Mouse (Mus musculus) CH12.LX (cell line): ENCODE results near the gene Arhgef3. TPM values are rescaled to one million over a fixed set of nuclear protein-coding genes. Genes with fewer than 3 reads are reported as not detected.
A peak's percentile ranks its signal among the peaks of the same experiment; 100 is the strongest.

Experiments used
- DNase-seq: peaks from one replicate; pipeline ENCODE4 v3.0.0-alpha.2; 2013; ENCODE audit errors: extremely low read depth
- H3K27ac ChIP-seq: 2 replicates; pipeline ENCODE4 v1.5.1; 2012; ENCODE audit warnings: low read depth, mild to moderate bottlenecking, control low read depth, moderate library complexity; ENCODE audit not compliant: insufficient read depth
- H3K27me3 ChIP-seq: replicated peaks from 2 replicates; pipeline ENCODE3; 2012; ENCODE audit warnings: inconsistent platforms
- H3K36me3 ChIP-seq, 2 experiments: replicated peaks in 1 of 2; 2 replicates each; pipeline versions ENCODE3 to v1.6.1; 2012; ENCODE audit warnings: inconsistent platforms in 1 of 2, low read length in 1 of 2, mild to moderate bottlenecking in 1 of 2, mixed read lengths in 1 of 2, moderate library complexity in 1 of 2; ENCODE audit not compliant: control insufficient read depth in 1 of 2, insufficient read depth in 1 of 2
- H3K4me1 ChIP-seq, 2 experiments: 2 replicates each; pipeline ENCODE4 v1.6.1; 2012; ENCODE audit warnings: inconsistent platforms in 1 of 2, moderate library complexity in 1 of 2; ENCODE audit not compliant: insufficient read depth in 2 of 2, control insufficient read depth in 1 of 2
- H3K4me2 ChIP-seq: 2 replicates; pipeline ENCODE4 v1.6.1; 2012; ENCODE audit warnings: low read depth, mild to moderate bottlenecking, control low read depth; ENCODE audit not compliant: poor library complexity, insufficient read depth, severe bottlenecking
- H3K4me3 ChIP-seq, 3 experiments: fragments of 150-350 bp in 1 of 3; sonication (generic) in 1 of 3; replicated peaks in 1 of 3; 2 replicates each; pipeline versions ENCODE3 to v1.5.1; 2011 to 2012; ENCODE audit warnings: low read depth in 2 of 3, low read length in 2 of 3, mild to moderate bottlenecking in 2 of 3, moderate library complexity in 2 of 3, control low read depth in 1 of 3, improper control_type of control experiment in 1 of 3, inconsistent platforms in 1 of 3, mixed read lengths in 1 of 3; ENCODE audit not compliant: poor library complexity in 1 of 3
- H3K79me2 ChIP-seq: replicated peaks from 2 replicates; pipeline ENCODE4 v1.6.1; 2012; ENCODE audit warnings: mild to moderate bottlenecking, moderate library complexity; ENCODE audit not compliant: control insufficient read depth, poor library complexity, insufficient read depth, severe bottlenecking; ENCODE audit errors: extremely low read depth
- H3K9ac ChIP-seq: 2 replicates; pipeline ENCODE4 v1.6.1; 2012; ENCODE audit warnings: low read depth, mild to moderate bottlenecking, control low read depth, moderate library complexity; ENCODE audit not compliant: insufficient read depth
- H3K9me3 ChIP-seq: replicated peaks from 2 replicates; pipeline ENCODE3; 2012; ENCODE audit warnings: low read length, inconsistent platforms, mixed read lengths
- CHD1 ChIP-seq: IDR thresholded peaks from 2 replicates; pipeline ENCODE4 v1.6.1; 2012; ENCODE audit warnings: low read depth, low read length, improper control_type of control experiment, inconsistent platforms
- CHD2 ChIP-seq: IDR thresholded peaks from 2 replicates; pipeline ENCODE4 v1.6.1; 2011; ENCODE audit warnings: low read length, improper control_type of control experiment
- CTCF ChIP-seq, 2 experiments: IDR thresholded peaks in 1 of 2; conservative IDR thresholded peaks in 1 of 2; 2 replicates each; pipeline ENCODE4 v1.5.1; 2011 to 2012; ENCODE audit warnings: low read depth in 2 of 2, low read length in 2 of 2, improper control_type of control experiment in 1 of 2, inconsistent platforms in 1 of 2, mild to moderate bottlenecking in 1 of 2, moderate library complexity in 1 of 2
- E2F4 ChIP-seq: IDR thresholded peaks from 2 replicates; pipeline ENCODE4 v1.6.1; 2011; ENCODE audit warnings: low read depth, low read length, improper control_type of control experiment; ENCODE audit not compliant: insufficient replicate concordance
- EP300 ChIP-seq: IDR thresholded peaks from 2 replicates; pipeline ENCODE4 v1.6.1; 2011; ENCODE audit warnings: low read length, improper control_type of control experiment
- ETS1 ChIP-seq: conservative IDR thresholded peaks from 2 replicates; pipeline ENCODE4 v1.6.1; 2012; ENCODE audit warnings: low read depth, mild to moderate bottlenecking, inconsistent platforms, low read length, improper control_type of control experiment, moderate library complexity
- GABPA ChIP-seq: IDR thresholded peaks from 2 replicates; pipeline ENCODE4 v1.6.1; 2012; ENCODE audit warnings: low read depth, low read length, improper control_type of control experiment, inconsistent platforms; ENCODE audit not compliant: insufficient replicate concordance
- HCFC1 ChIP-seq: IDR thresholded peaks from 2 replicates; pipeline ENCODE4 v1.6.1; 2012; ENCODE audit warnings: low read depth, mild to moderate bottlenecking, inconsistent platforms, low read length, improper control_type of control experiment
- IRF4 ChIP-seq: IDR thresholded peaks from 2 replicates; pipeline ENCODE4 v1.6.1; 2014; ENCODE audit warnings: low read depth, mild to moderate bottlenecking, inconsistent platforms, low read length, improper control_type of control experiment
- JUN ChIP-seq: IDR thresholded peaks from 2 replicates; pipeline ENCODE4 v1.6.1; 2011; ENCODE audit warnings: low read depth, mild to moderate bottlenecking, low read length, improper control_type of control experiment, moderate library complexity; ENCODE audit not compliant: insufficient read depth
- KAT2A ChIP-seq: IDR thresholded peaks from 2 replicates; pipeline ENCODE4 v1.6.1; 2012; ENCODE audit warnings: low read length, improper control_type of control experiment, inconsistent platforms; ENCODE audit not compliant: insufficient replicate concordance
- MAX ChIP-seq: IDR thresholded peaks from 2 replicates; pipeline ENCODE4 v1.6.1; 2011; ENCODE audit warnings: low read length, improper control_type of control experiment
- MAZ ChIP-seq: IDR thresholded peaks from 2 replicates; pipeline ENCODE4 v1.6.1; 2012; ENCODE audit warnings: low read depth, mild to moderate bottlenecking, inconsistent platforms, low read length, improper control_type of control experiment, moderate library complexity
- MEF2A ChIP-seq: IDR thresholded peaks from 2 replicates; pipeline ENCODE4 v1.6.1; 2014; ENCODE audit warnings: low read depth, mild to moderate bottlenecking, inconsistent platforms, low read length, improper control_type of control experiment, borderline replicate concordance
- MXI1 ChIP-seq: IDR thresholded peaks from 2 replicates; pipeline ENCODE4 v1.6.1; 2011; ENCODE audit warnings: mild to moderate bottlenecking, low read depth, low read length, improper control_type of control experiment
- MYC ChIP-seq: IDR thresholded peaks from 2 replicates; pipeline ENCODE4 v1.6.1; 2011; ENCODE audit warnings: low read depth, mild to moderate bottlenecking, improper control_type of control experiment, low read length
- NRF1 ChIP-seq: IDR thresholded peaks from 2 replicates; pipeline ENCODE4 v1.6.1; 2014; ENCODE audit warnings: low read depth, mild to moderate bottlenecking, inconsistent platforms, low read length, improper control_type of control experiment, moderate library complexity
- POLR2A ChIP-seq: IDR thresholded peaks from 2 replicates; pipeline ENCODE4 v1.6.1; 2011; ENCODE audit warnings: low read depth, mild to moderate bottlenecking, improper control_type of control experiment, low read length
- POLR2AphosphoS2 ChIP-seq: IDR thresholded peaks from 2 replicates; pipeline ENCODE4 v1.6.1; 2011; ENCODE audit warnings: low read depth, low read length, improper control_type of control experiment
- RCOR1 ChIP-seq: conservative IDR thresholded peaks from 2 replicates; pipeline ENCODE4 v1.6.1; 2012; ENCODE audit warnings: low read depth, mild to moderate bottlenecking, inconsistent platforms, low read length, improper control_type of control experiment
- SIN3A ChIP-seq: IDR thresholded peaks from 2 replicates; pipeline ENCODE4 v1.6.1; 2012; ENCODE audit warnings: low read length, improper control_type of control experiment, inconsistent platforms
- SMC3 ChIP-seq: IDR thresholded peaks from 2 replicates; pipeline ENCODE4 v1.6.1; 2011; ENCODE audit warnings: low read depth, low read length, improper control_type of control experiment
- TBP ChIP-seq: conservative IDR thresholded peaks from 2 replicates; pipeline ENCODE4 v1.6.1; 2011; ENCODE audit warnings: low read depth, low read length, improper control_type of control experiment
- TCF12 ChIP-seq: IDR thresholded peaks from 2 replicates; pipeline ENCODE4 v1.6.1; 2014; ENCODE audit warnings: low read depth, mild to moderate bottlenecking, inconsistent platforms, low read length, improper control_type of control experiment
- UBTF ChIP-seq: IDR thresholded peaks from 2 replicates; pipeline ENCODE4 v1.6.1; 2012; ENCODE audit warnings: low read depth, mild to moderate bottlenecking, inconsistent platforms, low read length, improper control_type of control experiment, moderate library complexity
- USF1 ChIP-seq: IDR thresholded peaks from 2 replicates; pipeline ENCODE4 v1.6.1; 2014; ENCODE audit warnings: low read depth, mild to moderate bottlenecking, inconsistent platforms, low read length, improper control_type of control experiment
- USF2 ChIP-seq: conservative IDR thresholded peaks from 2 replicates; pipeline ENCODE4 v1.6.1; 2011; ENCODE audit warnings: low read depth, low read length, improper control_type of control experiment
- ZC3H11A ChIP-seq: IDR thresholded peaks from 2 replicates; pipeline ENCODE4 v1.6.1; 2012; ENCODE audit warnings: low read depth, mild to moderate bottlenecking, inconsistent platforms, low read length, improper control_type of control experiment
- ZKSCAN1 ChIP-seq: IDR thresholded peaks from 2 replicates; pipeline ENCODE4 v1.6.1; 2012; ENCODE audit warnings: low read depth, inconsistent platforms, low read length, improper control_type of control experiment, borderline replicate concordance
- ZMIZ1 ChIP-seq: IDR thresholded peaks from 2 replicates; pipeline ENCODE4 v1.6.1; 2012; ENCODE audit warnings: low read depth, mild to moderate bottlenecking, inconsistent platforms, low read length, improper control_type of control experiment
- ZNF384 ChIP-seq: IDR thresholded peaks from 2 replicates; pipeline ENCODE4 v1.6.1; 2012; ENCODE audit warnings: low read depth, low read length, improper control_type of control experiment, inconsistent platforms
- dilution Hi-C: fragments of 300-500 bp; cut with MboI; formaldehyde crosslinking; loops from 2 replicates; pipeline ENCODE4 v1.14.3; 2020; ENCODE audit warnings: low sequenced_read_pairs; ENCODE audit not compliant: extremely low pct_unique_long_range_greater_than_20kb, extremely low pct_ligation_motif_present
- in situ Hi-C: fragments of 300-500 bp; cut with MboI; formaldehyde crosslinking; loops from 3 replicates; pipeline ENCODE4 v1.14.3; 2019; ENCODE audit warnings: low sequenced_read_pairs, low pct_ligation_motif_present, low pct_unique_long_range_greater_than_20kb, mixed read lengths
- polyA plus RNA-seq: library from polyadenylated mRNA; unstranded; fragments of >175 nt; gene quantifications from 2 replicates; pipeline ENCODE4 v1.2.1, GENCODE M21; 2012; ENCODE audit warnings: low read depth; ENCODE audit not compliant: insufficient read length
- total RNA-seq, 2 experiments: library from RNA; depleted of rRNA; stranded (reverse); fragments of 300-350 nt in 1 of 2; fragments of >200 nt in 1 of 2; gene quantifications; 2 replicates each; pipeline ENCODE4 v1.2.3; 2012 to 2014

Gene Arhgef3
- total and polyA plus RNA-seq, 3 experiments: 0.51 to 0.64 (median 0.62) TPM

DNA sequence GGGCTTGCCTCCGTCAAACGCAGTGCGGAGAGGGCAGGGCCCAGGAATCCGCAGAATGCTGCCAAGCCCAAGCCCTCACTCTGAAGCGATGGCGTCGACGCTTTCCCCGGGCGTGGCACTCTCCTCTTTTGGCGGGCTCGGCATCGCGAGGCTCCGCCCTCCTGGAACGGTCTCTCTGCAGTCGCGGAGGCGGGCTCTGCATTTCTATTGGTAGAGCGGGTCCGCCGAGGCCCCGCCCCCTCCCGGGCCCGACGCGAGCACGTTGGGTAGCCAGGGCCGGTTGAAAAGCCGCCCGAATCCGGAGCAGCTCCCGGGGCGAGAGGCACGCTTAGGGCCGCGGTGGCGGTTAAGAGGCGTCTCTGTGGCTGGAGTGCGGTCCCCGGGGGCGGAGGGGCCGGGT lies 313.9 kb downstream of the Arhgef3 start, which contains the start of gene Fam208a:
Gene Fam208a, plus strand, starts transcription at position 262 of the 400 bp plus-strand sequence.
- Histone ChIP-seq H3K4me2 (peak within 1 kb of the TSS; percentile 57; the same call in 1 of the 2 replicates), H3K27ac (peak within 1 kb of the TSS; percentile 86), H3K4me1 (peaks cover 0 to 9% of the 10 kb centered on the region in 2 experiments; a peak in 2 of 4 replicates), H3K27me3 (no peaks in the 10 kb centered on the region), H3K36me3 (peaks cover 0 to 23% of the 10 kb centered on the region in 2 experiments), H3K9me3 (peaks cover 25% of the 10 kb centered on the region), H3K4me3 (peak within 1 kb of the TSS; percentile 36 to 95 (median 70)), H3K9ac (peak within 1 kb of the TSS; percentile 74), H3K79me2 (peaks cover 6% of the 10 kb centered on the region)
- in situ Hi-C loops: loop anchor here (10.0 kb wide), 1 partner anchor 314 kb away; the partner anchor contains the start of gene Arhgef3
- dilution Hi-C loops: no loop called here
- no peak for TF ChIP-seq CHD1
- no peak for TF ChIP-seq TBP
- TF ChIP-seq HCFC1: peak; percentile 12
- 0 out of 2 replicates have a peak, but pooled peaks have one; percentile 10 for TF ChIP-seq ETS1
- no peak for TF ChIP-seq JUN
- no peak for TF ChIP-seq MAZ
- no peak for TF ChIP-seq GABPA
- peak; percentile 71 for TF ChIP-seq MXI1
- peak; percentile 76; the same call in 1 of the 2 replicates for TF ChIP-seq POLR2A
- no peak for TF ChIP-seq MEF2A
- TF ChIP-seq USF2: 0 out of 2 replicates have a peak, but pooled peaks have one; percentile 7
- TF ChIP-seq ZKSCAN1: no peak
- 0 out of 2 replicates have a peak, but pooled peaks have one; percentile 15 for TF ChIP-seq POLR2AphosphoS2
- no peak for TF ChIP-seq RCOR1
- no peak for TF ChIP-seq ZC3H11A
- no peak for TF ChIP-seq IRF4
- TF ChIP-seq MAX: peak; percentile 99
- TF ChIP-seq ZMIZ1: 0 out of 2 replicates have a peak, but pooled peaks have one; percentile 55
- TF ChIP-seq CTCF (conservative IDR thresholded peaks at IDR 0.05 in 1 of 2, IDR thresholded peaks at IDR 0.05 in 1 of 2; ENCODE audit: low read depth in 2 of 2, low read length in 2 of 2): no peak
- no peak for TF ChIP-seq NRF1
- TF ChIP-seq ZNF384: no peak
- TF ChIP-seq TCF12: no peak
- no peak for TF ChIP-seq EP300
- TF ChIP-seq USF1: no peak
- TF ChIP-seq SIN3A: peak; percentile 15; the same call in 1 of the 2 replicates
- peak; percentile 53; the same call in 1 of the 2 replicates for TF ChIP-seq CHD2
- peak; percentile 19; the same call in 1 of the 2 replicates for TF ChIP-seq MYC
- peak; percentile 77; the same call in 1 of the 2 replicates for TF ChIP-seq E2F4
- 0 out of 2 replicates have a peak, but pooled peaks have one; percentile 38 for TF ChIP-seq KAT2A
- peak; percentile 55; the same call in 1 of the 2 replicates for TF ChIP-seq UBTF
- no peak for TF ChIP-seq SMC3
- peak; percentile 89 for DNase-seq
